Mouse (Mus musculus): ENCODE results near the gene Ube2o.
A peak's percentile ranks its signal among the peaks of the same experiment; 100 is the strongest.
"Not testable (repeated sequence)": the region's sequence is repeated elsewhere in the genome, so short reads cannot be mapped to it uniquely, and the experiment has no call there.

The Ube2o gene

GRCm38 (mm10) chr11:116508689-116509088, 72.6 kb downstream of the Ube2o start:
- no peak for DNase-seq

GRCm38 (mm10) chr11:116506151-116506875, 74.9 kb downstream of the Ube2o start:
- DNase-seq, result no peak

GRCm38 (mm10) chr11:116505573-116505972, 75.7 kb downstream of the Ube2o start:
- DNase-seq, result no peak

- DNase-seq, result no peak
Observed at GRCm38 (mm10) chr11:116504516-116504915, 76.7 kb downstream of the Ube2o start.

GRCm38 (mm10) chr11:116501005-116501746, 80.1 kb downstream of the Ube2o start:
- DNase-seq, result no peak

GRCm38 (mm10) chr11:116499018-116499417, 82.2 kb downstream of the Ube2o start:
- DNase-seq, result no peak

GRCm38 (mm10) chr11:116498596-116498995, 82.7 kb downstream of the Ube2o start:
- DNase-seq, result no peak

GRCm38 (mm10) chr11:116497313-116497712, 83.9 kb downstream of the Ube2o start:
- no peak for DNase-seq

GRCm38 (mm10) chr11:116494474-116495174, 86.6 kb downstream of the Ube2o start:
- peak; percentile 66 for DNase-seq

GRCm38 (mm10) chr11:116493795-116494252, 87.4 kb downstream of the Ube2o start, which contains the start of gene Prpsap1:
TSS of gene Prpsap1 (minus strand) at chr11:116494202.
- DNase-seq, result no peak

- DNase-seq, result no peak
Observed at GRCm38 (mm10) chr11:116493191-116493590, 88.1 kb downstream of the Ube2o start.

GRCm38 (mm10) chr11:116492507-116492906, 88.7 kb downstream of the Ube2o start:
- not testable (repeated sequence) for DNase-seq

- DNase-seq, result no peak
Observed at GRCm38 (mm10) chr11:116491338-116491737, 89.9 kb downstream of the Ube2o start.

GRCm38 (mm10) chr11:116490232-116491107, 90.8 kb downstream of the Ube2o start:
- DNase-seq, result peak; percentile 87

GRCm38 (mm10) chr11:116489771-116490231, 91.4 kb downstream of the Ube2o start:
- no peak for DNase-seq

- DNase-seq, result no peak
Observed at GRCm38 (mm10) chr11:116488693-116489375, 92.4 kb downstream of the Ube2o start.

- DNase-seq, result no peak
Observed at GRCm38 (mm10) chr11:116488207-116488606, 93.0 kb downstream of the Ube2o start.

Data from kidney, adult 11 months (tissue).